Mouse (Mus musculus): ENCODE data around the gene Tmod1. TPM values are rescaled to one million over a fixed set of nuclear protein-coding genes. Genes with fewer than 3 reads are reported as not detected.

The Tmod1 gene
- polyA plus RNA-seq, 1 experiment from 2014 or later: 4.3 TPM

DNA sequence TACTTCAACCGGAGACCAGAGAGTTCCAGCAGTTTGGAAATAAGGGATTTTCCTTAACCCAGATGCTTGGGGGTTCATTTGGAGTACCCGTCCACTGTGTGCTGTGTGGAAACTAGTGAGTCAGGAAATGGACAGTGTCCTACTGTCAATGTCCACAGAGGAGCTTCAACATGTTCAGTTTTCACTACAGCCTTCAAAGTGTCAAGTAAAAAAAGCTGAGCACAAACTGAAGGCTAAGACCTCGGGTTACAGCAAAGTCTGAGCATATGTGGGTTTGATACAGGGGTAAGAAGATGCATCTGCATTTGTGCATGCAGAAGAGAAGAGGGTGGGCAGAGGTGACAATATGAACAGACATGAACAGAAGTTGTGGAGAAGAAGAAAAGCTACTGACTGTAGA is 82.0 kb downstream of the Tmod1 start:
- Histone ChIP-seq H3K4me2 (replicated peaks) (no peak overlapping the region), H3K27ac (no peak overlapping the region), H3K27me3 (no peaks in the 10 kb centered on the region), H3K9me3 (no peaks in the 10 kb centered on the region), H3K36me3 (peaks cover 95% of the 10 kb centered on the region), H3K9ac (no peak overlapping the region), H3K4me3 (no peak overlapping the region), H3K4me1 (no peaks in the 10 kb centered on the region)
- ATAC-seq (ENCODE audit: insufficient number of reproducible peaks, insufficient read depth, low FRiP score, low TSS enrichment): no peak
- WGBS: 84% methylated on average over 3 of the region's 3 CpGs

DNA sequence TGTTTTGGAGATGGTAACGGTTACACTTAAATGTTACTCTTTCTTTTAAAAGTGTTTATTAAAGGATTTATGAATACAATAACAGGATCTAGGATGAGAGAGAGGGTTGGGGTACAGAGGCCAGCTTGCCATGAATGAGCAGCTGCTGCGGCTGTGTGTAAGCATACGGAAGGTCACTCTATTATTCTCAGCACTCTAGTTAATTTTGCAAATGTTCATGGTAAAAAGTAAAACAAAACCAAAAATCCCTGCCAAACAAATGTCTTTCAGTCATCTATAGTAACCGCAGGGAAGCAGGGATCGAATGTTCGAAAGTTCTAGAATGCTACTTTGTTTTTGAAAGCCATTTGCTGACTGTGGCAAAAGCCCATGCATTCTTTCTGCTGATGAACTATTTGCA is 84.6 kb downstream of the Tmod1 start:
- no peaks in the 10 kb centered on the region for H3K9me3 ChIP-seq
- H3K9ac ChIP-seq: no peak overlapping the region
- H3K4me3 ChIP-seq: no peak overlapping the region
- no peak overlapping the region for H3K27ac ChIP-seq
- H3K4me1 ChIP-seq: no peaks in the 10 kb centered on the region
- WGBS: 93% methylated on average over 6 of the region's 6 CpGs
- peaks cover 85% of the 10 kb centered on the region for H3K36me3 ChIP-seq
- H3K27me3 ChIP-seq: no peaks in the 10 kb centered on the region
- no peak for ATAC-seq (ENCODE audit: insufficient number of reproducible peaks, insufficient read depth, low FRiP score, low TSS enrichment)
- H3K4me2 ChIP-seq (replicated peaks): no peak overlapping the region

GRCm38 (mm10) chr4:46126541-46126940 is 87.8 kb downstream of the Tmod1 start:
- Histone ChIP-seq H3K27me3 (no peaks in the 10 kb centered on the region), H3K4me2 (replicated peaks) (no peak overlapping the region), H3K4me1 (no peaks in the 10 kb centered on the region), H3K9me3 (no peaks in the 10 kb centered on the region), H3K4me3 (no peak overlapping the region), H3K9ac (no peak overlapping the region), H3K27ac (no peak overlapping the region), H3K36me3 (peaks cover 80% of the 10 kb centered on the region)
- ATAC-seq (ENCODE audit: insufficient number of reproducible peaks, insufficient read depth, low FRiP score, low TSS enrichment): no peak
- 52% methylated on average over 2 of the region's 2 CpGs for WGBS

- peaks cover 75% of the 10 kb centered on the region for H3K36me3 ChIP-seq
- no peak overlapping the region for H3K9ac ChIP-seq
- WGBS: 92% methylated on average over 8 of the region's 8 CpGs
- no peaks in the 10 kb centered on the region for H3K4me1 ChIP-seq
- H3K27ac ChIP-seq: no peak overlapping the region
- no peaks in the 10 kb centered on the region for H3K9me3 ChIP-seq
- ATAC-seq (ENCODE audit: insufficient number of reproducible peaks, insufficient read depth, low FRiP score, low TSS enrichment): no peak
- no peaks in the 10 kb centered on the region for H3K27me3 ChIP-seq
- H3K4me2 ChIP-seq (replicated peaks): no peak overlapping the region
- H3K4me3 ChIP-seq: no peak overlapping the region
These were observed 90.7 kb downstream of the Tmod1 start for GRCm38 (mm10) chr4:46129311-46130004.

GRCm38 (mm10) chr4:46130221-46130620 is 91.5 kb downstream of the Tmod1 start:
- H3K4me1 ChIP-seq: no peaks in the 10 kb centered on the region
- H3K9me3 ChIP-seq: no peaks in the 10 kb centered on the region
- no peak for ATAC-seq (ENCODE audit: insufficient number of reproducible peaks, insufficient read depth, low FRiP score, low TSS enrichment)
- 76% methylated on average over 3 of the region's 3 CpGs for WGBS
- H3K9ac ChIP-seq: no peak overlapping the region
- peaks cover 72% of the 10 kb centered on the region for H3K36me3 ChIP-seq
- H3K4me3 ChIP-seq: no peak overlapping the region
- no peak overlapping the region for H3K4me2 ChIP-seq (replicated peaks)
- H3K27ac ChIP-seq: no peak overlapping the region
- H3K27me3 ChIP-seq: no peaks in the 10 kb centered on the region

DNA sequence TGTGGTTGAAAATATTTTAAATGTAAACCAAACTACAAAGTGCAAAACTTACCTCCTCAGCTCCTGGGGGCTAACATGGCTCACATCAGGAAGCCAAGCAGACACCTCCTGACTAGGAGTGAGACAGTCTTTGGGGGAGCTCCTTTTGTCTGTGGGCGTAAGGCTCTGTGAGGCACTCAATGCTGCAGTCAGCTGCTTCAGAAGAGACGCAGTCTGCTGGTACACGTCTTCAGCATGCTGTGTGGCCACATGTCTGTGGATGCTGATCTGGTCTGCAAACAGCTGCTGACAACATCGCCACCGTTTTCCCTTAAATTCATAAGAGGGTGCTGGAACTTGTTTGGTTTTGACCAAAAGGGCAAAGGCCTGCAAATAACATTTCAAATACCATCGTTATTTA is 93.1 kb downstream of the Tmod1 start:
- ATAC-seq (ENCODE audit: insufficient number of reproducible peaks, insufficient read depth, low FRiP score, low TSS enrichment): no peak
- Histone ChIP-seq H3K9me3 (no peaks in the 10 kb centered on the region), H3K27ac (no peak overlapping the region), H3K9ac (no peak overlapping the region), H3K36me3 (peaks cover 60% of the 10 kb centered on the region), H3K4me3 (no peak overlapping the region), H3K4me2 (replicated peaks) (no peak overlapping the region), H3K27me3 (no peaks in the 10 kb centered on the region), H3K4me1 (peaks cover 2% of the 10 kb centered on the region; the same call in 1 of the 2 replicates)
- 88% methylated on average over 6 of the region's 6 CpGs for WGBS

GRCm38 (mm10) chr4:46137629-46138286 is 99.0 kb downstream of the Tmod1 start:
- ATAC-seq (ENCODE audit: insufficient number of reproducible peaks, insufficient read depth, low FRiP score, low TSS enrichment): peak; percentile 73
- H3K27ac ChIP-seq: peak overlapping the region; percentile 96
- 7% methylated on average over 17 of the region's 17 CpGs for WGBS
- H3K36me3 ChIP-seq: peaks cover 19% of the 10 kb centered on the region
- peak overlapping the region; percentile 84 for H3K9ac ChIP-seq
- peak overlapping the region; percentile 80 for H3K4me3 ChIP-seq
- H3K27me3 ChIP-seq: no peaks in the 10 kb centered on the region
- H3K4me1 ChIP-seq: peaks cover 22% of the 10 kb centered on the region
- H3K9me3 ChIP-seq: no peaks in the 10 kb centered on the region
- peak overlapping the region; percentile 90 for H3K4me2 ChIP-seq (replicated peaks)

GRCm38 (mm10) chr4:46138287-46139222 is 99.8 kb downstream of the Tmod1 start, which contains the start of the genes Ncbp1 and Tstd2:
Gene Ncbp1, plus strand, starts transcription at chr4:46138613.
Gene Tstd2, minus strand, starts transcription at chr4:46138694.
- peak within 1 kb of the TSS; percentile 80 for H3K4me3 ChIP-seq
- peak within 1 kb of the TSS; percentile 90 for H3K4me2 ChIP-seq (replicated peaks)
- under 1% methylated on average over 90 of the region's 90 CpGs for WGBS
- H3K4me1 ChIP-seq: peaks cover 22% of the 10 kb centered on the region
- no peaks in the 10 kb centered on the region for H3K27me3 ChIP-seq
- peaks cover 13% of the 10 kb centered on the region for H3K36me3 ChIP-seq
- H3K27ac ChIP-seq: peak within 1 kb of the TSS; percentile 96
- peak; percentile 80 for ATAC-seq (ENCODE audit: insufficient number of reproducible peaks, insufficient read depth, low FRiP score, low TSS enrichment)
- peak within 1 kb of the TSS; percentile 84 for H3K9ac ChIP-seq
- no peaks in the 10 kb centered on the region for H3K9me3 ChIP-seq

DNA sequence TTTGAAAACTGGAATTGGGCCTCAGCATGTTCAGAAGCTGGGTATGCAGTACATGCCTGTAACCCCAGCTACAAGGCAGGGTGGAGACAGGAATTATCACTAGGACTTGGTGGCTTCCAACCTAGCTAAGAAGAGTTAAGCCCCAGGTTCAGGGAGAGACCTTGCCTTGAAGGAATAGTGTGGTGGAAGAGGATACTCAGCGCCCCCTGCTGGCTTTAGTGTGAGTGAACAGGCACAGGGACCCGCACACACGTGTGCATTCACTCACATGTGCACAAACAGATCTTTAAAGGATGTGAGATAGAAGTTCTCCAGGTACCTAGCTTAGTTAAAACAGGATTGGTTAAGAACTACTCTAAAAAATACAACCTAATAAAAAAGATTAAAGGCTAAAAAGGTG is 105.6 kb downstream of the Tmod1 start:
- peaks cover 25% of the 10 kb centered on the region for H3K36me3 ChIP-seq
- ATAC-seq (ENCODE audit: insufficient number of reproducible peaks, insufficient read depth, low FRiP score, low TSS enrichment): no peak
- 73% methylated on average over 3 of the region's 3 CpGs for WGBS

DNA sequence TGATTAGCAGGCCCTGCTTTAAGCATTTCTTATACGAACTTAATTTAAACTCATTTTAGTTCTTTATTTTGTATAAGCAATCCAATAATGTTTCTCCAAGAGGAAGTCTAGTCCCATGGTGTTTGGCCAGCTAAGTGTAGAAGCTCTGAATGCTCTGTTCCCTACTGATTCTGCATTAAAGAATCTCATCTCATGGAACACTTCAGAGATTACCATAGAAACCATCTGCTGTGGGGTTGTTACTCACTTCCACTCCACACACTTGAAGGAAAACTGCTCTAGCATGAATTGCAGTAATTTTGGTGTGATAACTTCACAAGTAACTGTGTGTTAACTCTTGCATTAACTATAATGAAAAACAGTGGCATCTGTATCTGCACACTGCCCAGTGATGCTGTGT is 108.1 kb downstream of the Tmod1 start:
- Histone ChIP-seq H3K9me3 (no peaks in the 10 kb centered on the region), H3K4me3 (no peak overlapping the region), H3K9ac (no peak overlapping the region), H3K27me3 (no peaks in the 10 kb centered on the region), H3K27ac (no peak overlapping the region), H3K36me3 (peaks cover 48% of the 10 kb centered on the region), H3K4me1 (no peaks in the 10 kb centered on the region), H3K4me2 (replicated peaks) (no peak overlapping the region)
- WGBS: 93% methylated on average over 1 of the region's 1 CpGs
- ATAC-seq (ENCODE audit: insufficient number of reproducible peaks, insufficient read depth, low FRiP score, low TSS enrichment): no peak

More for the DNA sequence above, 105.6 kb downstream of the Tmod1 start:
- Histone ChIP-seq H3K27me3 (no peaks in the 10 kb centered on the region), H3K4me2 (replicated peaks) (no peak overlapping the region), H3K27ac (no peak overlapping the region), H3K9me3 (no peaks in the 10 kb centered on the region), H3K4me1 (peaks cover 13% of the 10 kb centered on the region), H3K4me3 (no peak overlapping the region), H3K9ac (no peak overlapping the region)

DNA sequence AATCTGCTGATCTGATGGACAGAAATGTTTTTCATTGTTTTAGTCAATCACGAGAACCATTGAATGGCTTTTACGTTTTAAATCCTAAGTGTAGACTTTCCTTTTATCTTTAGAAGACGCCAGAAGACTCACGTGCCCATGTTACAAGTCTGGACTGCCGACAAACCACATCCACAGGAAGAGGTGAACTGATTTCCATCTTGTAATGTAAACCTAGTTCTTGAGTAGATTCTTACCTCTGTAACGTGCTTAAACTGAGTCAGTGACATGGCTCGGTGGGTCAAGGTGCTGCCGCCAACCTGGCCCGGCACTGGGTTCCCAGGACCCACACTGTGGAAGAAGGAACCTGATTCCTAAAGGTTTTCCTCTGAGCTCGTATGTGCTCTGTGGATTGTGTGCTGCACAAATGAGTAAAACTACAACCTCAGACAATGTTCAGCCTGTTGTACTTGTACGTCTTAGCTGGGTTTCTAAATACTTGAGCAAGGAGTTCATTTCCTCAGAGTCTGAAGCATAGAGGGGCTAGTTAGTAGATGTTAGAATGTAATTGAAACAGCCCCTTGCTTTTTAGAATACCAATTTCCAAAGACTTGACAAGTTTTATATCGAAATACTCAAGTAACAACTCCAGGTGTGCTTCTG is 113.3 kb downstream of the Tmod1 start:
- ATAC-seq (ENCODE audit: insufficient number of reproducible peaks, insufficient read depth, low FRiP score, low TSS enrichment): no peak
- Histone ChIP-seq H3K27me3 (no peaks in the 10 kb centered on the region), H3K27ac (no peak overlapping the region), H3K9ac (no peak overlapping the region), H3K4me2 (replicated peaks) (no peak overlapping the region), H3K4me3 (no peak overlapping the region), H3K4me1 (no peaks in the 10 kb centered on the region), H3K36me3 (peaks cover 84% of the 10 kb centered on the region), H3K9me3 (no peaks in the 10 kb centered on the region)
- 94% methylated on average over 12 of the region's 12 CpGs for WGBS
